In genomic region chr19:28662474-28662873, GRCm38 (mm10) we compare ENCODE assay signal across 26 mouse cellular contexts. TPM values are rescaled to one million over a fixed set of nuclear protein-coding genes. Genes with fewer than 3 reads are reported as not detected.
DNase-seq lines count a peak whose midpoint lies in the region; ATAC-seq and TF ChIP-seq lines count a peak whose summit lies in the region.
"Had no signal": no experiment of that assay in that cellular context is flagged by ENCODE, and none has a peak within 500 bp of the region (broad histone marks: within the 10 kb centered on the region; RNA-seq: fewer than 3 reads in every experiment).

No protein-coding gene starts in this region.

- DNase-seq in embryonic facial prominence, embryonic 14.5 days (ENCODE audit: low spot score) = no peak
- no peak for DNase-seq in embryonic facial prominence, embryonic 10.5 days (ENCODE audit: low spot score)
- DNase-seq in heart, postnatal 25 days (ENCODE audit: low spot score) = no peak
- no peak for DNase-seq in heart, postnatal 0 days (ENCODE audit: low spot score)
- DNase-seq in heart, adult 9 months (ENCODE audit: low spot score in 2 of 2) = no peak
- no peak for DNase-seq in lung, embryonic 14.5 days
- DNase-seq in lung, postnatal 4 days = no peak
- DNase-seq: adrenal gland, adult 2 months; adrenal gland, postnatal 25 days; B cell, adult 2 months; cerebellum, adult 2 months; cerebellum, postnatal 10 days; embryo, embryonic 11 days; gastrocnemius, postnatal 10 days; kidney, adult 9 months had no signal

- intact Hi-C loops in heart, postnatal 25 days (cut with DNase I) = no loop called here

- ATAC-seq in embryonic facial prominence, embryonic 14.5 days (ENCODE audit: low read depth) = no peak
- ATAC-seq in heart, embryonic 13.5 days (ENCODE audit: extremely low read depth, insufficient number of reproducible peaks, low FRiP score, low TSS enrichment) = no peak
- ATAC-seq in heart, postnatal 0 days (ENCODE audit: insufficient read depth, low read depth) = no peak
- no peak for ATAC-seq in lung, embryonic 14.5 days (ENCODE audit: insufficient read depth)
- ATAC-seq: CD4-positive, CD25-positive, alpha-beta regulatory T cell, adult 4 months; forebrain, embryonic 16.5 days; hindbrain, embryonic 16.5 days; inflammation-experienced regulatory T-cells, adult 6 months; intestine, postnatal 0 days had no signal

- no peak for TF ChIP-seq EP300 in heart, postnatal 0 days (IDR thresholded peaks at IDR 0.05; ENCODE audit: low read depth)

- H3K9me3 ChIP-seq in embryonic facial prominence, embryonic 14.5 days (ENCODE audit: control insufficient read depth, low read length) = no peaks in the 10 kb centered on the region
- no peaks in the 10 kb centered on the region for H3K9me3 ChIP-seq in embryonic facial prominence, embryonic 10.5 days
- H3K9me3 ChIP-seq in heart, embryonic 13.5 days = no peaks in the 10 kb centered on the region
- H3K9me3 ChIP-seq in heart, postnatal 0 days (replicated peaks; ENCODE audit: control insufficient read depth, low read length) = no peaks in the 10 kb centered on the region
- no peaks in the 10 kb centered on the region for H3K9me3 ChIP-seq in lung, embryonic 14.5 days (ENCODE audit: low read depth, low read length)
- H3K9me3 ChIP-seq: embryonic facial prominence, embryonic 12.5 days; forebrain, embryonic 12.5 days; heart, embryonic 10.5 days; hindbrain, embryonic 12.5 days had no signal

- WGBS in embryonic facial prominence, embryonic 14.5 days = 57% methylated on average over 8 of the region's 8 CpGs
- 61% methylated on average over 8 of the region's 8 CpGs for WGBS in embryonic facial prominence, embryonic 10.5 days
- WGBS in heart, embryonic 13.5 days = 38% methylated on average over 8 of the region's 8 CpGs
- 59% methylated on average over 8 of the region's 8 CpGs for WGBS in heart, postnatal 0 days
- WGBS in lung, embryonic 14.5 days = 62% methylated on average over 8 of the region's 8 CpGs

- no peak overlapping the region for H3K27ac ChIP-seq in embryonic facial prominence, embryonic 14.5 days (replicated peaks; ENCODE audit: low read depth, low read length)
- H3K27ac ChIP-seq in embryonic facial prominence, embryonic 10.5 days (replicated peaks) = no peak overlapping the region
- no peak overlapping the region for H3K27ac ChIP-seq in heart, embryonic 13.5 days (replicated peaks)
- no peak overlapping the region for H3K27ac ChIP-seq in heart, postnatal 0 days (ENCODE audit: low read depth)
- H3K27ac ChIP-seq in lung, embryonic 14.5 days (ENCODE audit: low read depth) = no peak overlapping the region
- H3K27ac ChIP-seq: embryonic facial prominence, embryonic 12.5 days; forebrain, embryonic 12.5 days; heart, embryonic 10.5 days; hindbrain, embryonic 12.5 days had no signal

- no peaks in the 10 kb centered on the region for H3K27me3 ChIP-seq in embryonic facial prominence, embryonic 14.5 days (replicated peaks; ENCODE audit: control insufficient read depth, insufficient read depth, low read length)
- 0 out of 2 replicates have a peak, but pooled peaks cover 4% of the 10 kb centered on the region for H3K27me3 ChIP-seq in embryonic facial prominence, embryonic 10.5 days (replicated peaks; ENCODE audit: low read depth, poor library complexity, severe bottlenecking)
- peaks cover 5% of the 10 kb centered on the region; the same call in 1 of the 2 replicates for H3K27me3 ChIP-seq in heart, embryonic 13.5 days (replicated peaks)
- H3K27me3 ChIP-seq in heart, postnatal 0 days (ENCODE audit: control insufficient read depth, insufficient read depth, low read length) = no peaks in the 10 kb centered on the region
- H3K27me3 ChIP-seq in lung, embryonic 14.5 days (ENCODE audit: insufficient read depth, low read length) = no peaks in the 10 kb centered on the region
- H3K27me3 ChIP-seq: hindbrain, embryonic 12.5 days had no signal

- no peaks in the 10 kb centered on the region for H3K4me1 ChIP-seq in embryonic facial prominence, embryonic 14.5 days (ENCODE audit: control insufficient read depth, insufficient read depth, low read length)
- 0 out of 2 replicates have a peak, but pooled peaks cover 3% of the 10 kb centered on the region for H3K4me1 ChIP-seq in embryonic facial prominence, embryonic 10.5 days
- peaks cover 20% of the 10 kb centered on the region for H3K4me1 ChIP-seq in heart, embryonic 13.5 days
- no peaks in the 10 kb centered on the region for H3K4me1 ChIP-seq in heart, postnatal 0 days (ENCODE audit: control insufficient read depth, insufficient read depth)
- H3K4me1 ChIP-seq in lung, embryonic 14.5 days (ENCODE audit: insufficient read depth) = no peaks in the 10 kb centered on the region
- H3K4me1 ChIP-seq: embryonic facial prominence, embryonic 12.5 days; hindbrain, embryonic 12.5 days had no signal

- TF ChIP-seq CTCF in heart, postnatal 0 days (IDR thresholded peaks at IDR 0.05; ENCODE audit: low read depth) = no peak
- TF ChIP-seq CTCF in lung, embryonic 14.5 days (IDR thresholded peaks at IDR 0.05; ENCODE audit: low read depth) = no peak

- no peak overlapping the region for H3K4me3 ChIP-seq in embryonic facial prominence, embryonic 14.5 days (ENCODE audit: low read depth, low read length)
- no peak overlapping the region for H3K4me3 ChIP-seq in embryonic facial prominence, embryonic 10.5 days
- peak overlapping the region; percentile 14 for H3K4me3 ChIP-seq in heart, embryonic 13.5 days
- H3K4me3 ChIP-seq in heart, postnatal 0 days (ENCODE audit: low read depth, low read length) = 0 out of 2 replicates have a peak overlapping the region, but pooled peaks have one; percentile 1
- H3K4me3 ChIP-seq in lung, embryonic 14.5 days (ENCODE audit: low read depth, low read length) = no peak overlapping the region
- H3K4me3 ChIP-seq: embryonic facial prominence, embryonic 12.5 days; forebrain, embryonic 12.5 days; heart, embryonic 10.5 days; hindbrain, embryonic 12.5 days had no signal

- H3K4me2 ChIP-seq in embryonic facial prominence, embryonic 14.5 days (ENCODE audit: low read depth, low read length) = peak overlapping the region; percentile 23; the same call in 1 of the 2 replicates
- peak overlapping the region; percentile 47 for H3K4me2 ChIP-seq in heart, embryonic 13.5 days
- peak overlapping the region; percentile 32 for H3K4me2 ChIP-seq in heart, postnatal 0 days (ENCODE audit: low read depth, low read length)
- H3K4me2 ChIP-seq in lung, embryonic 14.5 days = peak overlapping the region; percentile 4; the same call in 1 of the 2 replicates
- H3K4me2 ChIP-seq: embryonic facial prominence, embryonic 12.5 days; forebrain, embryonic 12.5 days; hindbrain, embryonic 12.5 days had no signal

- no peaks in the 10 kb centered on the region; the same call in 1 of the 2 replicates for H3K36me3 ChIP-seq in embryonic facial prominence, embryonic 14.5 days (ENCODE audit: control insufficient read depth, insufficient read depth, low read length)
- no peaks in the 10 kb centered on the region for H3K36me3 ChIP-seq in embryonic facial prominence, embryonic 10.5 days (replicated peaks)
- H3K36me3 ChIP-seq in heart, embryonic 13.5 days = no peaks in the 10 kb centered on the region
- H3K36me3 ChIP-seq in heart, postnatal 0 days (replicated peaks; ENCODE audit: control insufficient read depth, insufficient read depth, low read length) = no peaks in the 10 kb centered on the region
- H3K36me3 ChIP-seq in lung, embryonic 14.5 days (ENCODE audit: insufficient read depth) = no peaks in the 10 kb centered on the region
- H3K36me3 ChIP-seq: embryonic facial prominence, embryonic 12.5 days; forebrain, embryonic 12.5 days; heart, embryonic 10.5 days; hindbrain, embryonic 12.5 days had no signal

- H3K9ac ChIP-seq in embryonic facial prominence, embryonic 14.5 days (ENCODE audit: low read depth, low read length) = no peak overlapping the region
- no peak overlapping the region for H3K9ac ChIP-seq in heart, embryonic 13.5 days
- no peak overlapping the region for H3K9ac ChIP-seq in heart, postnatal 0 days (replicated peaks; ENCODE audit: low read depth, low read length)
- H3K9ac ChIP-seq in lung, embryonic 14.5 days = no peak overlapping the region
- H3K9ac ChIP-seq: embryonic facial prominence, embryonic 12.5 days; forebrain, embryonic 12.5 days; hindbrain, embryonic 12.5 days had no signal

RNA-seq across cellular contexts. Expression of gene Glis3, which starts 17.4 kb away (rescaled TPM):
- 3.8 and 6.0 TPM in 2 replicates for polyA plus RNA-seq in embryonic facial prominence, embryonic 14.5 days (2014; fragmentation: Nextera tagmentation; extraction: Ambion mirVana)
- 1.7 and 2.3 TPM in 2 replicates for polyA plus RNA-seq in embryonic facial prominence, embryonic 10.5 days (2016; fragmentation: Nextera tagmentation; extraction: Ambion mirVana)
- 0.98 and 1.1 TPM in 2 replicates for polyA plus RNA-seq in heart, embryonic 13.5 days (2015; fragmentation: Nextera tagmentation; extraction: Ambion mirVana)
- total RNA-seq in heart, postnatal 25 days (2021) = 1 to 10 TPM; 1.6 TPM
- total RNA-seq in heart, postnatal 0 days (2014; rRNA removed; ENCODE audit: low replicate concordance) = 8.9 and 10.0 TPM in 2 replicates
- polyA plus RNA-seq in heart, postnatal 0 days (2015; fragmentation: Nextera tagmentation; extraction: Ambion mirVana) = 0.25 and 0.34 TPM in 2 replicates
- 4.0 and 4.7 TPM in 2 replicates for polyA plus RNA-seq in lung, embryonic 14.5 days (2014; fragmentation: Nextera tagmentation; extraction: Ambion mirVana)
- total RNA-seq: MEL had no signal

Comparison
In these comparisons a context has a peak if more than half of its experiments do, and no peak if none do; other contexts are left out.
1. H3K4me3 ChIP-seq: peak in heart, embryonic 13.5 days (single experiment) and heart, postnatal 0 days (single experiment); none in embryonic facial prominence, embryonic 14.5 days (single experiment), embryonic facial prominence, embryonic 10.5 days (single experiment) and lung, embryonic 14.5 days (single experiment).
2. Peak in every context shown above with its lines, with median percentiles within 50 percentile points of each other: H3K4me2 ChIP-seq.